Mouse (Mus musculus): ENCODE data around the gene Olfr187.
"Not testable (repeated sequence)": the region's sequence is repeated elsewhere in the genome, so short reads cannot be mapped to it uniquely, and the experiment has no call there.

Olfr187 gene

DNA sequence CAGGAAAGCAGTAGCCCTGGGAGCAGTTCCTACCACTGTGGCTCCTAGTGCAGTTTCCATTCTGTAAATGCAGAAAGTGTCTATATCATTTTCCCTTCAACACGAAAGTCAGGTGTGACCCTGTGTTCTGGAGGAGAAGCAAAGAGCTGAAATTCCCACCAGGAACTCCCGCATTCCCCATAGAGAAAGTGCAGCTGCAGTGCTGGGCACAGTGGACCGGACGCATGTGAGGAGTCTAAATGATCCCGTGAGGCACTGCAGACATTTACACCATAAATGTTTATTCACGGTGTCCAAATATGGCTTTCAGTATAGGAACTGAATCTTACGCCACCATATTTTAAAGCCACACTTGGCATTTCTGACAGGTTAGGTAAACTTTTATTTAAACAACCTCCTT lies at the start of gene Olfr187:
Gene Olfr187, minus strand, starts transcription at position 58 of the 400 bp plus-strand sequence.
- no peak for DNase-seq

DNA sequence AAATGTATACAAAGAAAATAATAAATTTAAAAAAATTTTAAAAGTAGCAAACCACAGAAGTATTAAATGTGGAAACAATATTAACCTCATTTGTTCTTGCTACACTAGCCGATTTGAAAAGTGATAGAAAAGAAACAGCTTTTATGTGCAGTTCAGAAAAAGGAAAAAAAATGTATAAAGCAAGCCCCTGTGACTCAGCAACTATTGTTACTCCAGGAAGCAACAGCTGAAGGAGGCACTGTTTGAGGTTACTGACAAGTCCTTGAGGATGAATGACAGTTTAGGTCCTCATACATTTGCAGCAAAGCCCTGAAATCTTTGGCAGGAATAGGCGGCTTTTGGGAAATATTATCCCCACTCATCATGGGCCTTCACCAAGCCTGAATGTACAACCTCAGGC lies 41.5 kb upstream of the Olfr187 start:
- DNase-seq, result not testable (repeated sequence)

DNA sequence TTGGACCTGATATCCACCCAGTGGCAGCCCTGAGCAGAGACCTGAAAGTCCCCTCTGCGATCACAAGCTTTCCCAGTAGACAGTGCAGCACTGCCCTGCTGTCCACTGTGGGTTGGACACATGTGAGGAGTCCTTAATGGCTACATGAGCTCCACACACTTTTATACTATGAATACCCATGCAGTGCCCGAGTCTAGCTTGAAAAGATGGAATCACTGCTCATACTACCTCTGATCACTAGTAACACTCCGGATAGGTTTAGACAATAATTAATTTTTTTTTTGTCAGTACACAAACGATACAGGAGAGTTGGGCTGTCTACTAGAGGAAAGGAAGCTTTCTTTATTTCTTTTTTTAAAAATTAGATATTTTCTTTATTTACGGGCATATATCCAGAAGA lies 38.3 kb upstream of the Olfr187 start, which contains the start of gene Olfr190:
Gene Olfr190, minus strand, starts transcription at position 101 of the 400 bp plus-strand sequence.
- no peak for DNase-seq

DNA sequence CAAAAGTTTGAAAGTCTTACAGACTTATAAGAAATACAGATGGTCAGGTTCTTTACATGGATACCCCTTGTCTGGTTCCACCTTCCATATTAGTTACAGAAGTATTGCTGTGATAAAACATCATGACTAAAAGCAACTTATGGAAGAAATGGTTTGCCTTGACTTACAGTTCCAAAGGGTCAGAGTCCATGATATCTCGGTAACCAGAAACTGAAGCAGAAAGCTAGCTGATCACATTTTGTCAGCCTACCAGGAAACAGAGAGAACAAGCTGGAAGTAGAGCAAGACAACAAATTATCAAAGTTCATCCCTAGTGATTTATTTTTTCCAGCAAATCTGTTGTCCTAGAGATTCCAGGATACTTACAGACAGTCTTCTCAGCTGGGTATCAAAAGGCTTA lies 34.0 kb upstream of the Olfr187 start:
- no peak for DNase-seq

- no peak for DNase-seq
These were observed 32.2 kb upstream of the Olfr187 start for GRCm38 (mm10) chr16:59071755-59072154.

DNA sequence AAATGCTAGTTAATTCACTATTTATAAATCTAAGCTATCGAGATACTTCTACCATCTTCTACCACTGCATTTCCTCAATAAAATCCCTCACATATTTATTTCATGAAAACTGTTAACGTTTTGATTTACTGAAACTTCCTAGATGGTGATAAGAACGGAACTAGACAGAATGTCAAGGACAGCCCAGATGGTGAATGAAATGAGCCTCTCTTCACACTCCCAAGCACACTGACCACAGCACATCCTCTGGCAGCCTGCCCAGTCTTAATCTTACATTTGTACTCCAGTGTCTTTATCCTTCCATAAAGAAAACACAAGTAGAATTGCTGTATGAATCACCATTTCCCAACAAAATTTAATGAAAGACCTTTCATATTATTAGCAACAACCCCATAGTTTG lies 22.8 kb upstream of the Olfr187 start:
- not testable (repeated sequence) for DNase-seq

DNA sequence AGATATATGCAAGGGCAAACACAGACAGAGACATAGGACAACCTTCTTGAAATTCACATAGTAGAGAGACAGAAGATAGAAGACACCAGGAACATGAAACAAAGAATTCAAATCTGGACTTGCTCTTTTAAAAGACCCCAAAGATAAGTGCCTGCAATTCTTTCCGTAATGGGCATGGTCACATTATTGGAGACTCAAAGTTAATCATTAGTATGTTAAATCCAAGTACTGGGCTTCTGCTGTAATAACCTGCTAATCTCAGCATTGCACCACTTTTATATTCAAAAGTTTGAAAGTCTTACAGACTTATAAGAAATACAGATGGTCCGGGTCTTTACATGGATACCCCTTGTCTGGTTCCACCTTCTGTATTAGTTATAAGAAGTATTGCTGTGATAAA lies 9.7 kb upstream of the Olfr187 start:
- DNase-seq, result not testable (repeated sequence)

DNA sequence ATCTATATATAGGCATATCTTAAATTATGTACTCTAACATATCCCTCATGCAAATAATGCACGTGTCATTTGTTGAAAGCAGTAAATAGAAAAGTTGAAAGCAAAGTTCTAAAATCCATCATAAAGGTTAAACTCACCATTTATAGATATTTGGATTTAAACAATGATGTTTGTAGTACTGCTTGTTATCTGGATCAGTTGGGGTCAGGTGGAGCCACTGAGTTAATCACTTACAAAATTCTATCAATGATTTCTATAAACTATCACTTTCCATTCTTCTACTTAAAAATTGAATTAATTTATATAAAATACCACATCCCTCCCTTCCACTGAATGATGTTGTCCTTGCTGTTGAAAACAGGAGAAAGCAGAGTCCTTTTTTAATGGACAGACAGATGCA lies 9.3 kb upstream of the Olfr187 start:
- DNase-seq, result no peak

- DNase-seq, result no peak
These were observed 8.0 kb upstream of the Olfr187 start for GRCm38 (mm10) chr16:59047579-59047978.

DNA sequence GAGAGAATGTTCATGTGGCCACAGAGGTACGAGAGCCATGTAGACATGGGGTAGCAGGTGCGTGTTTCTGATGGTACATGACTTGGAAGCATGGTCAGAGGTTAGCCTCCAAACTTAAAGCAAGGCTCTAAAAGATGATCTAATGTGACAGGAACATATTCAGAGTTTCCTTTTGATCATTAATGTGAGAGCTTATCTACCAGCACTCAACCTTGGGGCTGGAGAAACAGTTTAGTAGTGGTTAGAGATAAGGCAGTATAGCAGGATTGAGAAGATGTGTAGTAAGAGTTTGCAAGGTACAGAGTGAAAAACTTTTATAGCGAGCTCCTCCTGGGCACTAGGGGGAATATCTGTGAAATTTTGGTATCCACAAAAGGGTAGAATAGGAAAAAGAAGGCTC lies 6.3 kb upstream of the Olfr187 start:
- DNase-seq, result no peak

DNA sequence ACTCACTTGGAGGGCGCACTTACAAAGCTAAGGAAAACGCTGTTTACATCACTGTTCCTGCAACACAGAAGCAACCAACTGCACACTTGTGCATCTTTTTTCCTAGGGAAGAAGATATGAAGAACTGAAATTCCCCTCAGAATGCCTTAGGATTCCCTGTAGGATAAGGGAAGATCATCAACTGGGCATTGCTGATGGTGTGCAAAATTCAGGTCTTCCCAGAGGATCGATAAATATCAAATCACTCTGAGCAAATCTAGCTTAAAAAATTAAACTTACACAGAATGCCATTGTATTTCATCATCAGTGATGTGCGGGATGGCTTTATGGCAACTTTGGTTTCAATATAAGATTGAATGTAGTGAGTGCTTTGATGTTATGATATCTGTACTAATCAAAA lies 9.4 kb downstream of the Olfr187 start, which contains the start of gene Olfr186:
Gene Olfr186, minus strand, starts transcription at position 101 of the 400 bp plus-strand sequence.
- no peak for DNase-seq

- no peak for DNase-seq
These were observed 26.1 kb downstream of the Olfr187 start for GRCm38 (mm10) chr16:59013357-59014018.

- no peak for DNase-seq
These were observed 32.4 kb downstream of the Olfr187 start for GRCm38 (mm10) chr16:59007146-59007545.

- DNase-seq, result no peak
These were observed 44.5 kb downstream of the Olfr187 start, which contains the start of gene Olfr183 for GRCm38 (mm10) chr16:58995057-58995456. Gene Olfr183, plus strand, starts transcription at chr16:58995357.

Measured in cerebellum, adult 11-12 months (tissue).